Mouse (Mus musculus): ENCODE measurements at regions not wholly inside any gene's neighbourhood (a gene's known extent, or its start where the extent isn't known, plus 50 kb on each side); places are given as distances from the start of the nearest gene placed in this dataset.

GRCm38 (mm10) chr3:34403586-34403985 is 246.6 kb upstream of the Sox2 start:
- DNase-seq (ENCODE audit: extremely low read depth, insufficient read length, low spot score) = no peak

DNA sequence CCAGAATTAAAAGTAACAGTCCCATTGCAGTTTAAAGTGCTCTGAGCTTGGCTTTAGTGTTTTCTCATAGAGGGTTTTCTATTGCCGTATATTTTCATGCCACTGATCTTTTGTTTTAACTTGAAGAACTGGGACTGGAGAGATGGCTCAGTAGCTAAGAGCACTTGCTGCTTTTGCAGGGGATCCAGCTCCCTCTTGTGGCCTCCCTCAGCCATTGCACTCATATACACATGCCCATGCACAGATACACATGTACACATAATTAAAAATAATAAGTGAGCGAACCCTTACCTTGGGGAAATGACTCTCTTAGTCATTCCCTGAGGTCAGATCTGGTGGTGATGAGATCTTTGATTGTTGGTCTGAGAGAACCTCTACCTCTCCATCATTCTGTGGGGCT is 258.9 kb upstream of the Sox2 start:
- DNase-seq (ENCODE audit: extremely low read depth, insufficient read length, low spot score) = no peak

GRCm38 (mm10) chr3:34384965-34385505 is 265.2 kb upstream of the Sox2 start:
- no peak for DNase-seq (ENCODE audit: extremely low read depth, insufficient read length, low spot score)

- DNase-seq (ENCODE audit: extremely low read depth, insufficient read length, low spot score) = no peak
Observed at GRCm38 (mm10) chr3:34377913-34378312, 272.3 kb upstream of the Sox2 start.

- DNase-seq (ENCODE audit: extremely low read depth, insufficient read length, low spot score) = no peak
Observed at GRCm38 (mm10) chr3:34377329-34377728, 272.9 kb upstream of the Sox2 start.

DNA sequence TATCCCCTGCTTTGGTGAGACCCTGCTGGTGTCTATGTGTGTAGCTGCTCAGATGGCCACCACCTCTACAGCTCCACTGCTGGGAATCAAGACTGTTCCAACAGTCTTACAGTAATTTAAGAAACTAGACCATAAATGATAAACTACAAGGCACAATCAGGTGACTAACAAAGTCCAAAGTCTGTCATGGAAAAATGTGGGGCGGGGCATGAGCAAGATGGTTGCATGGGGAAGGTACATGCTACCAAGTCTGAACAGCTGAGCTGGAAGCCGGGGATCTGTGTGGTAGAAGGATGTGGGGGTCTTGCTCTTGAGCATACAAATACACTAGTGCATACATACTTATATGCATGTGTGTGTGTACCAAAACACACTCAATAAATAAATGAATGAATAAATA is 278.8 kb upstream of the Sox2 start:
- no peak for DNase-seq (ENCODE audit: extremely low read depth, insufficient read length, low spot score)

DNA sequence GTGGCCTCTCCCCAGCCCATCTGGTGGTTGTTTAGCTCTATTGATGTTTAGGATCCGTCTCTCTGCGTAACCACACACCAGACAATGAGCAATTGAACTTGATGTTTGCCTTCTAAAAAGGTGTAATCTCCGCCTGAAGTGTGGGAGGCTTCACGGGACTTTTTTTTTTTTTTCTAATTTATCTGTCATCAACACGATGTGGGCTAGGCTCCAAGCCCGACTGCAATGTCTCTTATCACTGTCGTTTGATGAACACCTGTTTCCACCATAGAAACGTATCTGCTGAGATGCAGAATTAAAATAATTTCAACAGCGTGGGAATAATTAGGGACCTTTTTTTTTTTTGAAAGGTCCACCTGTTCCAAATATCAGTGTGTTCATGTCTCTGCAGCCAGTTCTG is 257.0 kb upstream of the Dnajc19 start:
- DNase-seq (ENCODE audit: extremely low read depth, insufficient read length, low spot score) = no peak

DNA sequence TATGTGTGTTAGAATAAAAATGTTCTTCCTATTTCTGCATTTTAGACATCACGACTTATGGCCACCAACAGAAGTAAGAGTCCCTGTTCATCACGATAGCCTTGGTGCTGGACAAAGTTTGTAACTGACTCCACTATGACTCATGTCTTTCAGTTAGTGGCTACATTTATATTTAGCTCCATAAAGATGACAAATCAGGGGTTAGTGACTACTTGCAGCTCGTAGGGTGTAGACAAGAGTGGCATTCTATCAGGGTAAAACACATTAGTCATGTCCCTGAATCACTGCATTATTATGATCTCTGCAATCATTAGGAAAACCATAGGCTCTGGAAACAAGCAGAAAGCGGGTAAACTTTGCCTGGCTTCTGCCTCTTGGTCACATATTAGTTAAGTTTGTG is 252.4 kb upstream of the Dnajc19 start:
- DNase-seq (ENCODE audit: extremely low read depth, insufficient read length, low spot score) = peak; percentile 69

DNA sequence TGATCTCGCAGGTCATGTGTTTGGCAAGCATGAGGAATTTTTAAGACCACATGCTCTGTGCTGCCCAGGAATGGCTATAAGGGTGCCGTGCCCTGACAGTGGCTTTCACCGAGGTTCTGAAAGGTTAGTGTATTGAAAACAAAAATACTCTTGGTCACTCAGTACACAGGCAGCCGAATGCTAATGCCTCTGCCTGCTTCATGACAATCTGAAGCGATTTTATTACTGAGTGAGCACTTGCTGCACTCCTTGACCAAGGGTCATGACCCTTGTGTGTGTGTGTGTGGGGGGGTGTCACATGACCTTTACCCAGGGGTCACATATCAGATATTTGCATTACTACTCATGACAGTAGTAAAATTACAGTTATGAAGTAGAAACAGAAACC is 250.8 kb upstream of the Dnajc19 start:
- peak; percentile 54 for DNase-seq (ENCODE audit: extremely low read depth, insufficient read length, low spot score)

GRCm38 (mm10) chr3:34330970-34331888 is 250.1 kb upstream of the Dnajc19 start:
- no peak for DNase-seq (ENCODE audit: extremely low read depth, insufficient read length, low spot score)

DNA sequence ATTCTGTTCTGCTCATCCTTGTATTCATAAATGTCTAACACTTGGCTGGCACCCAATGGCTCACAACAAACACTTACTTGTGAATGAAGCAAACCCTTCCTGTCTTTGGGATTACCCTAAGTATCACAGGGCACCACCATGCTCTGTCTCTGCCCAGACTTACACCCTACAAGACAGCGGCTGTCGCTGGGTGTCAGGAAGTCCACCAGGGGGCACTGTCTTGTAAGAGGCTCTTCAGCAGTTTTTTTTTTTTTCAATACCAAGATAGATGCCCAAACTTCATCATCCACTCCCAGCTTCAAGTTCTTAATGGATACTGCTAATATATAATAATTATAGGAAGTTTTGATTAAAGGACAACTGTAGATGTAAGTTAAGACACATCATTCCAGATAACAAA is 247.7 kb upstream of the Dnajc19 start:
- peak; percentile 19 for DNase-seq (ENCODE audit: extremely low read depth, insufficient read length, low spot score)

DNA sequence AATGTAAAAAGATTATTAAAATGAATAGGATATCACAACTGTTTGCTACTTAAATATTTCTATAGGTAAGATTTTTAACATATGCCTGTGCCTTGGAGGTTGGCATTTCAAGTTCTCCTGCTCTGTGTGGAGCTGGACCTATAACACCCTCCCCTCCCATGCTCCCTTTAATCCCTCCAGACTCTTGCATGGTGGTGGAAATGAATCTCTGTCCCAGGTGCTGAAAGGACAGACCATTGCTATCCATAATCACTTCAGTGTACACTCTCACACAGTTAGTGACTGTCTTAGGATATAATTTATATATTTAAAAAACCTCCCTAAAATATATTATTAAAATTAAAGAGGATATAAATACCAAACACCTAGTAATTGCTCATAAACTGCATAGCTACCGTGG is 244.5 kb upstream of the Dnajc19 start:
- DNase-seq (ENCODE audit: extremely low read depth, insufficient read length, low spot score) = no peak

- no peak for DNase-seq (ENCODE audit: extremely low read depth, insufficient read length, low spot score)
Observed at GRCm38 (mm10) chr3:34322527-34323210, 241.5 kb upstream of the Dnajc19 start.

DNA sequence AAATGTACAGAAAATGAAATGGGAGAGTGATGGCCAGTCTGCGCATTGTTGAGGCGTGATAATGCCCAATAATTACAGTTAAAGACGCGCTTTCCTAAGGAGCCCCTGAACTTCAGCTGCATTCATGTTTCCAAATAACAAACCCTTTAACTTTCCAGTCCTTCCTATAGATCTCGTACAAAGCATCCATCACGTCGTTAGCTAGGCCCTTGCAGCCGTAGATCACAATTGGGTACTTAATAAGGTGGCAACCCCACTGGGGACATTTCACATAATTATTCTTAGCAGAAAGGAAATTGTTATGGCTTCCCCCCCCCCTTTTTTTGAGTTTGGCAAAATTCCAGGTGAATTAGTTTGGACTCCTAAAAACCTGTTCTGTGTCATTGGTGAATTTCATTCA is 233.7 kb upstream of the Dnajc19 start:
- DNase-seq (ENCODE audit: extremely low read depth, insufficient read length, low spot score) = no peak

- DNase-seq (ENCODE audit: extremely low read depth, insufficient read length, low spot score) = no peak
Observed at GRCm38 (mm10) chr3:34314393-34314792, 233.3 kb upstream of the Dnajc19 start.

DNA sequence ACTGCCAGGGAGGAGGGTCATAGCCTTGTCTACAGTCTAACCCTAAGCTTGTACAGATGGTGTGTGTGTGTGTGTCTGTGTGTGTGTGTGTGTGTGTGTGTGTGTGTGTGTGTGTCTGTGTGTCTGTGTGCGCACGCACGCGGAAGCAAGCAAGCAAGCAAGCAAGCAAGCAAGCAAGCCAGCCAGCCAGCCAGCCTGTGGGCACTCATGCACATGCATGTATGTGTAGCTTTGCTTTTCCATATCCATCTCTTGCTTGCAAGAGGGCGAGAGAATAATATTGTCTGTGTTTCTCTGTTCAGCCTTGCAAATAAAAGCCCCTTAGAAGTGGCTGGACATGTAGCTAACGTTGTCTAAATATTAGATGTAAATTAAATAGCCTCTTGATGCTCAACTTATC is 230.8 kb upstream of the Dnajc19 start:
- no peak for DNase-seq (ENCODE audit: extremely low read depth, insufficient read length, low spot score)

DNA sequence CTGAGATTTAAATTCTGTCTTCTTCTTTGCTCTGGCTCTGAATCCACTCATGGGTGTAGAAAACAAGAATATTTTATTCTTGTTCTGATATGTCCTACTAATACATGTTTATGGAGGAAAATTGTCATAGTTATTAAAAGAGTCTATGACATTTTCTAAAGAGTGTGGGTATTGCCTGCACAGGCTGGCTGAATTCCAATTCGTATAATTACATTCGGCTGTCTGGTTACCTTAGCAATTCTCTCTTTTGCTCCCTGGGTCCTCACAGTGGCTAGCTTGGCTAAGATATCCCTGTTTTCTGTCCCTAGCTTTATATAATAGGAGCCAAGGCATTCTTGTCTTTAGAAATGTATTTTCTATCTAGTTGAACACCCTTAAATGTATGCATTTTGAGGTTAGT is 218.5 kb upstream of the Dnajc19 start:
- no peak for DNase-seq (ENCODE audit: extremely low read depth, insufficient read length, low spot score)

DNA sequence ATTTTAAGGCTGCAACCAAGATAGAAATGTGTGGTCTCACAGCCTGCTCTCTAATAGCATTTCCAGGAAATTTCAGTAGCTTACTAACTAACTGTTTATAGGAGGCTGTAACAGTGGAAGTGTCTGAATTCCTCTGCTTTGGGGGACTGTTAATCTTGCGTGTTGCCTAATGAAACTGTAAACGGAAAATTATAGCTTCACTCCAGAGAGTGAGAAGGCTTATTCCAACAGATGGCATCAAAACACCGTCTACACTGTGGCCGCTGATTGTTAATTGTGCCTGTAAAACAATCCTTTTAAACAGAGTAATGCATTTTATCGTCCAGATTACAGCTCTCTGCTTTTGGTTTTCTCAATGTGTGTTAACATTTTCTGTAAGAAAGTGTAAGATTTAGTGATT is 206.7 kb upstream of the Dnajc19 start:
- no peak for DNase-seq (ENCODE audit: extremely low read depth, insufficient read length, low spot score)

DNA sequence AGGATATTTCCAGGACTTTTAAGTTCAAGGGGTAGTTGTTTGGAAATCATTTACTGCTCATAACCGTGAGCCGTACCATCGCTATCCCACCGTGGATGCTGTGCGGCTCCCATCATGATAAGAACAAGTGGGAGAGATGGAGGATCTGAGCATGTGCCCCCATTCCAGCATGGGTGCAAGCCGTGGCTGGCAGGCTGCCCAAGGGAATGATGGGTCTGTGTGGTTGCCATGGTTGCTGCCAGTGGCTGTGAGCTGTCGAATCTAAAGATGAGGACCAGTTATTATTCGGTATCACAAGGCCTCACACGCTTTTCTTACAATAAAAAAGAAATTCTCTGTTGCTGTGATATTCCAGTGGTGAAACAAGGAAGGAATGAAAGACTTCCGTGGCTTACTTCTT is 189.0 kb upstream of the Dnajc19 start:
- no peak for DNase-seq (ENCODE audit: extremely low read depth, insufficient read length, low spot score)

- no peak for DNase-seq (ENCODE audit: extremely low read depth, insufficient read length, low spot score)
Observed at GRCm38 (mm10) chr3:34266462-34266861, 185.3 kb upstream of the Dnajc19 start.

DNA sequence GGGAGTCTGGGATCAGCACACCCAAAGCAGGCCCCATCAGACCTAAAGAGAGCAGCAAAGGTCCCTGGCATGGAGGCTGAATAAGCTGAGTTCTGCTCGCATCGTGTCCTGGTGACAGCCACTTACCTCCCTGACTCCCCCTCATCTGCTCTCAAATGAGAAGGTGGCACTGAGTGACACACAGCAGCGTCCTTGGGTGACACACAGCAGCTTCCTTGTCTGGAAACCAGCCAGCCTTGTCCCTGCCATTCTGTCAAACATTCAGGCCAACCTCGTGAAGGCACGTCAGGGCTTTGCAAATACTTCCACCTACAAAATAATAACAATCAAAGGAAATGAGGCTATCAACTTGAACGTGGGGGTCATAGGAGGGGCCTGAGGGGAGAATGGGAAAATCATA is 183.7 kb upstream of the Dnajc19 start:
- no peak for DNase-seq (ENCODE audit: extremely low read depth, insufficient read length, low spot score)

Measured in 3134 (cell line).